Mouse (Mus musculus) C2C12 (cell line): ENCODE measurements around the gene Tomm40l.

Source experiments
- CTCF ChIP-seq: IDR thresholded peaks from one replicate; pipeline ENCODE4 v1.5.1; 2011; ENCODE audit not compliant: control insufficient read depth, insufficient read depth, insufficient read length
- MAX ChIP-seq: IDR thresholded peaks from one replicate; pipeline ENCODE4 v1.6.1; 2011; ENCODE audit warnings: mild to moderate bottlenecking, control low read depth
- MYOD1 ChIP-seq: IDR thresholded peaks from one replicate; pipeline ENCODE4 v1.6.1; 2011; ENCODE audit warnings: low read depth; ENCODE audit not compliant: control insufficient read depth, insufficient read length
- MYOG ChIP-seq: IDR thresholded peaks from one replicate; pipeline ENCODE4 v1.6.1; 2011; ENCODE audit not compliant: control insufficient read depth, insufficient read length; ENCODE audit errors: extremely low read depth
- USF1 ChIP-seq: IDR thresholded peaks from one replicate; pipeline ENCODE4 v1.6.1; 2011; ENCODE audit warnings: low read depth, mild to moderate bottlenecking, control low read depth, moderate library complexity

GRCm38 (mm10) chr1:171232348-171232747 lies 10.0 kb upstream of the Tomm40l start:
- TF ChIP-seq MAX = no peak
- TF ChIP-seq CTCF = no peak
- TF ChIP-seq MYOG = no peak
- no peak for TF ChIP-seq USF1
- TF ChIP-seq MYOD1 = no peak
